Mouse (Mus musculus): ENCODE results near the gene Ngb. TPM values are rescaled to one million over a fixed set of nuclear protein-coding genes. Genes with fewer than 3 reads are reported as not detected.

The Ngb gene
- polyA plus RNA-seq, 1 experiment from 2014 or later: 1.1 TPM

GRCm38 (mm10) chr12:87089255-87089654, 13.1 kb downstream of the Ngb start:
- peak overlapping the region; percentile 23; the same call in 1 of the 2 replicates for H3K4me2 ChIP-seq (replicated peaks)
- WGBS: 74% methylated on average over 4 of the region's 4 CpGs
- peak overlapping the region; percentile 45; the same call in 1 of the 2 replicates for H3K27ac ChIP-seq
- H3K27me3 ChIP-seq (replicated peaks): no peaks in the 10 kb centered on the region
- H3K9ac ChIP-seq: no peak overlapping the region
- H3K36me3 ChIP-seq: no peaks in the 10 kb centered on the region
- H3K4me3 ChIP-seq (replicated peaks): no peak overlapping the region
- peak; percentile 54 for ATAC-seq
- H3K9me3 ChIP-seq: no peaks in the 10 kb centered on the region
- H3K4me1 ChIP-seq (replicated peaks): 0 out of 2 replicates have a peak, but pooled peaks cover 3% of the 10 kb centered on the region

GRCm38 (mm10) chr12:87088331-87088730, 14.0 kb downstream of the Ngb start:
- Histone ChIP-seq H3K9ac (no peak overlapping the region), H3K4me1 (replicated peaks) (0 out of 2 replicates have a peak, but pooled peaks cover 3% of the 10 kb centered on the region)
- 35% methylated on average over 4 of the region's 4 CpGs for WGBS

GRCm38 (mm10) chr12:87087236-87087635, 15.1 kb downstream of the Ngb start:
- Histone ChIP-seq H3K27me3 (replicated peaks) (no peaks in the 10 kb centered on the region), H3K4me3 (replicated peaks) (no peak overlapping the region), H3K4me2 (replicated peaks) (no peak overlapping the region), H3K4me1 (replicated peaks) (0 out of 2 replicates have a peak, but pooled peaks cover 3% of the 10 kb centered on the region), H3K36me3 (no peaks in the 10 kb centered on the region), H3K9ac (no peak overlapping the region), H3K27ac (no peak overlapping the region), H3K9me3 (no peaks in the 10 kb centered on the region)
- ATAC-seq: no peak
- 66% methylated on average over 7 of the region's 7 CpGs for WGBS

More at GRCm38 (mm10) chr12:87088331-87088730, 14.0 kb downstream of the Ngb start:
- ATAC-seq: no peak
- no peaks in the 10 kb centered on the region for H3K9me3 ChIP-seq
- no peaks in the 10 kb centered on the region for H3K36me3 ChIP-seq
- H3K4me3 ChIP-seq (replicated peaks): no peak overlapping the region
- no peak overlapping the region for H3K4me2 ChIP-seq (replicated peaks)
- H3K27ac ChIP-seq: no peak overlapping the region
- no peaks in the 10 kb centered on the region for H3K27me3 ChIP-seq (replicated peaks)

GRCm38 (mm10) chr12:87082797-87083196, 19.5 kb downstream of the Ngb start:
- no peak for ATAC-seq
- 78% methylated on average over 8 of the region's 8 CpGs for WGBS
- Histone ChIP-seq H3K4me2 (replicated peaks) (no peak overlapping the region), H3K27ac (no peak overlapping the region), H3K36me3 (no peaks in the 10 kb centered on the region), H3K9me3 (no peaks in the 10 kb centered on the region), H3K4me1 (replicated peaks) (no peaks in the 10 kb centered on the region), H3K27me3 (replicated peaks) (no peaks in the 10 kb centered on the region), H3K9ac (no peak overlapping the region), H3K4me3 (replicated peaks) (no peak overlapping the region)

GRCm38 (mm10) chr12:87076610-87077009, 25.7 kb downstream of the Ngb start:
- 89% methylated on average over 2 of the region's 2 CpGs for WGBS
- H3K9me3 ChIP-seq: no peaks in the 10 kb centered on the region
- ATAC-seq: no peak
- no peak overlapping the region for H3K4me2 ChIP-seq (replicated peaks)
- H3K9ac ChIP-seq: no peak overlapping the region
- H3K4me3 ChIP-seq (replicated peaks): no peak overlapping the region
- H3K27ac ChIP-seq: no peak overlapping the region
- no peaks in the 10 kb centered on the region for H3K27me3 ChIP-seq (replicated peaks)
- no peaks in the 10 kb centered on the region for H3K4me1 ChIP-seq (replicated peaks)
- no peaks in the 10 kb centered on the region for H3K36me3 ChIP-seq

GRCm38 (mm10) chr12:87070520-87070919, 31.8 kb downstream of the Ngb start:
- Histone ChIP-seq H3K9ac (no peak overlapping the region), H3K4me2 (replicated peaks) (no peak overlapping the region), H3K9me3 (no peaks in the 10 kb centered on the region), H3K4me3 (replicated peaks) (no peak overlapping the region), H3K36me3 (no peaks in the 10 kb centered on the region), H3K27ac (no peak overlapping the region), H3K4me1 (replicated peaks) (no peaks in the 10 kb centered on the region), H3K27me3 (replicated peaks) (no peaks in the 10 kb centered on the region)
- no peak for ATAC-seq
- 63% methylated on average over 5 of the region's 5 CpGs for WGBS

GRCm38 (mm10) chr12:87066429-87066828, 35.9 kb downstream of the Ngb start:
- H3K4me3 ChIP-seq (replicated peaks): no peak overlapping the region
- no peaks in the 10 kb centered on the region for H3K9me3 ChIP-seq
- 78% methylated on average over 5 of the region's 5 CpGs for WGBS
- H3K9ac ChIP-seq: no peak overlapping the region
- no peaks in the 10 kb centered on the region for H3K36me3 ChIP-seq
- no peaks in the 10 kb centered on the region for H3K27me3 ChIP-seq (replicated peaks)
- ATAC-seq: no peak
- no peak overlapping the region for H3K4me2 ChIP-seq (replicated peaks)
- H3K27ac ChIP-seq: no peak overlapping the region
- no peaks in the 10 kb centered on the region for H3K4me1 ChIP-seq (replicated peaks)

GRCm38 (mm10) chr12:87065446-87065845, 36.9 kb downstream of the Ngb start:
- WGBS: 87% methylated on average over 11 of the region's 11 CpGs
- Histone ChIP-seq H3K27ac (no peak overlapping the region), H3K27me3 (replicated peaks) (no peaks in the 10 kb centered on the region)

GRCm38 (mm10) chr12:87057066-87057465, 45.3 kb downstream of the Ngb start:
- Histone ChIP-seq H3K4me3 (replicated peaks) (no peak overlapping the region), H3K36me3 (no peaks in the 10 kb centered on the region), H3K9ac (no peak overlapping the region), H3K4me2 (replicated peaks) (no peak overlapping the region), H3K27ac (no peak overlapping the region), H3K4me1 (replicated peaks) (no peaks in the 10 kb centered on the region), H3K9me3 (no peaks in the 10 kb centered on the region), H3K27me3 (replicated peaks) (peaks cover 5% of the 10 kb centered on the region; the same call in 1 of the 2 replicates)
- no peak for ATAC-seq
- WGBS: 66% methylated on average over 17 of the region's 17 CpGs

More at GRCm38 (mm10) chr12:87065446-87065845, 36.9 kb downstream of the Ngb start:
- no peaks in the 10 kb centered on the region for H3K4me1 ChIP-seq (replicated peaks)
- H3K9me3 ChIP-seq: no peaks in the 10 kb centered on the region
- no peak overlapping the region for H3K4me3 ChIP-seq (replicated peaks)
- no peak overlapping the region for H3K4me2 ChIP-seq (replicated peaks)
- H3K36me3 ChIP-seq: no peaks in the 10 kb centered on the region
- no peak for ATAC-seq
- H3K9ac ChIP-seq: no peak overlapping the region

GRCm38 (mm10) chr12:87054873-87055272, 47.5 kb downstream of the Ngb start:
- ATAC-seq: no peak
- H3K4me2 ChIP-seq (replicated peaks): no peak overlapping the region
- H3K27me3 ChIP-seq (replicated peaks): peaks cover 5% of the 10 kb centered on the region; the same call in 1 of the 2 replicates
- no peak overlapping the region for H3K9ac ChIP-seq
- H3K4me1 ChIP-seq (replicated peaks): no peaks in the 10 kb centered on the region
- H3K27ac ChIP-seq: no peak overlapping the region
- no peaks in the 10 kb centered on the region for H3K36me3 ChIP-seq
- H3K4me3 ChIP-seq (replicated peaks): no peak overlapping the region
- WGBS: 68% methylated on average over 7 of the region's 7 CpGs
- H3K9me3 ChIP-seq: no peaks in the 10 kb centered on the region

- Histone ChIP-seq H3K27ac (no peak overlapping the region), H3K9ac (no peak overlapping the region), H3K27me3 (replicated peaks) (peaks cover 5% of the 10 kb centered on the region; the same call in 1 of the 2 replicates), H3K4me2 (replicated peaks) (no peak overlapping the region), H3K36me3 (no peaks in the 10 kb centered on the region), H3K4me1 (replicated peaks) (no peaks in the 10 kb centered on the region), H3K4me3 (replicated peaks) (no peak overlapping the region), H3K9me3 (no peaks in the 10 kb centered on the region)
- ATAC-seq: no peak
- WGBS: 29% methylated on average over 13 of the region's 16 CpGs
Observed at GRCm38 (mm10) chr12:87052661-87053321, 49.5 kb downstream of the Ngb start.

- no peak overlapping the region for H3K27ac ChIP-seq
- no peak overlapping the region for H3K4me3 ChIP-seq (replicated peaks)
- no peak overlapping the region for H3K4me2 ChIP-seq (replicated peaks)
- H3K9me3 ChIP-seq: no peaks in the 10 kb centered on the region
- H3K9ac ChIP-seq: no peak overlapping the region
- 50% methylated on average over 3 of the region's 3 CpGs for WGBS
- H3K27me3 ChIP-seq (replicated peaks): no peaks in the 10 kb centered on the region
- no peaks in the 10 kb centered on the region for H3K4me1 ChIP-seq (replicated peaks)
- ATAC-seq: no peak
- H3K36me3 ChIP-seq: no peaks in the 10 kb centered on the region
Observed at GRCm38 (mm10) chr12:87047536-87047935, 54.8 kb downstream of the Ngb start.

All from intestine, embryonic 15.5 days (tissue).